Mouse (Mus musculus): ENCODE data around the gene Neurl2.

The Neurl2 gene

GRCm38 (mm10) chr2:164815821-164816220, 17.4 kb downstream of the Neurl2 start:
- no peak for DNase-seq

- no peak for DNase-seq
Measured at GRCm38 (mm10) chr2:164815348-164815747, 17.9 kb downstream of the Neurl2 start.

- no peak for DNase-seq
Measured at GRCm38 (mm10) chr2:164813557-164813956, 19.7 kb downstream of the Neurl2 start.

- DNase-seq, result no peak
Measured at GRCm38 (mm10) chr2:164806614-164807013, 26.6 kb downstream of the Neurl2 start.

GRCm38 (mm10) chr2:164805332-164805718, 27.9 kb downstream of the Neurl2 start:
- DNase-seq, result no peak

GRCm38 (mm10) chr2:164804533-164805331, 28.5 kb downstream of the Neurl2 start, which contains the start of the genes Acot8 and Zswim3:
Gene Acot8, minus strand, starts transcription at chr2:164804882.
Gene Zswim3, plus strand, starts transcription at chr2:164805098.
- DNase-seq, result peak; percentile 100

GRCm38 (mm10) chr2:164803921-164804313, 29.3 kb downstream of the Neurl2 start:
- DNase-seq, result no peak

- DNase-seq, result no peak
Measured at GRCm38 (mm10) chr2:164803201-164803920, 29.9 kb downstream of the Neurl2 start.

- DNase-seq, result no peak
Measured at GRCm38 (mm10) chr2:164800252-164801004, 32.8 kb downstream of the Neurl2 start.

- peak; percentile 44 for DNase-seq
Measured at GRCm38 (mm10) chr2:164798554-164798953, 34.7 kb downstream of the Neurl2 start.

- DNase-seq, result no peak
Measured at GRCm38 (mm10) chr2:164795868-164796267, 37.4 kb downstream of the Neurl2 start.

GRCm38 (mm10) chr2:164794293-164794692, 39.0 kb downstream of the Neurl2 start:
- DNase-seq, result peak; percentile 95

GRCm38 (mm10) chr2:164793772-164794171, 39.5 kb downstream of the Neurl2 start:
- peak; percentile 38 for DNase-seq

- DNase-seq, result peak; percentile 79
Measured at GRCm38 (mm10) chr2:164793236-164793635, 40.0 kb downstream of the Neurl2 start.

- DNase-seq, result no peak
Measured at GRCm38 (mm10) chr2:164792400-164793190, 40.7 kb downstream of the Neurl2 start.

- DNase-seq, result no peak
Measured at GRCm38 (mm10) chr2:164791841-164792261, 41.4 kb downstream of the Neurl2 start.

GRCm38 (mm10) chr2:164790451-164790850, 42.8 kb downstream of the Neurl2 start:
- peak; percentile 87 for DNase-seq

- DNase-seq, result no peak
Measured at GRCm38 (mm10) chr2:164788411-164788810, 44.8 kb downstream of the Neurl2 start.

GRCm38 (mm10) chr2:164787779-164788178, 45.5 kb downstream of the Neurl2 start:
- DNase-seq, result no peak

GRCm38 (mm10) chr2:164787032-164787431, 46.2 kb downstream of the Neurl2 start:
- DNase-seq, result peak; percentile 45

- peak; percentile 57 for DNase-seq
Measured at GRCm38 (mm10) chr2:164786388-164786885, 46.8 kb downstream of the Neurl2 start.

All from lung, postnatal 36 days (tissue).